ENCODE assay signal across 27 mouse cellular contexts in the genomic region with DNA sequence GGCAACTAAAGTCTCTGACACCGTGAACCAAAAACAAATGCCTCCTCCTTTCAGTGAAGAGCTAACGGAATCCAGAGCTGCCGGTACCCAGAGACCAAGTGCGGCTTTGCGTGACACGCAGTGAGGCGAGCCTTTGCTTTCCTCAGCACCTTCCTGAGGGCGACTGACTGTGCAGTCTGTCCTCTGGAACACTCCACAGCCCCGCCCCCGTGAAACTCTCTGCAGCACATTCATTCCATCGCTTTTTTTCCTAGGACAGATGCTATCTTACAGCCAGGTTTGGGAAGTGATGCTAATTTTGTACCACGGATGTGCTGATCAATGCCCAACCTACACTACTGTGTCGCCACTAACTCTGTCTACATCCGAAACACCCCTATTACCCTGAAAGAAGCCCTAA. TPM values are rescaled to one million over a fixed set of nuclear protein-coding genes. Genes with fewer than 3 reads are reported as not detected.
DNase-seq lines count a peak whose midpoint lies in the region; ATAC-seq and TF ChIP-seq lines count a peak whose summit lies in the region.
"Had no signal": no experiment of that assay in that cellular context is flagged by ENCODE, and none has a peak within 500 bp of the region (broad histone marks: within the 10 kb centered on the region; RNA-seq: fewer than 3 reads in every experiment).

No protein-coding gene starts in this region.

- peak; percentile 59 for DNase-seq in kidney, adult 18-20 months
- peak; percentile 75 for DNase-seq in kidney, adult 9 months
- DNase-seq in kidney, postnatal 25 days, result peak; percentile 73 to 86
- no peak for DNase-seq in frontal cortex, adult 2 months (ENCODE audit: extremely low spot score in 1 of 2, low spot score in 1 of 2)
- DNase-seq in embryo, embryonic 10.5 days (ENCODE audit: low spot score), result no peak
- DNase-seq in layer of hippocampus, postnatal 14 days (ENCODE audit: low spot score in 2 of 2), result no peak
- DNase-seq: adrenal gland, adult 2 months; adrenal gland, postnatal 14 days; B cell, adult 2 months; cerebellum, adult 11-12 months; cerebellum, adult 8-10 months; cerebellum, postnatal 14 days; gastrocnemius, postnatal 10 days; gastrocnemius, postnatal 36 days; heart, adult 2 months; heart, postnatal 14 days; heart, postnatal 4 days had no signal

- no peaks in the 10 kb centered on the region for H3K27me3 ChIP-seq in kidney, embryonic 16.5 days (ENCODE audit: insufficient read depth, low read length)
- H3K27me3 ChIP-seq in E14TG2a.4 (ENCODE audit: insufficient read depth, low read length), result no peaks in the 10 kb centered on the region
- H3K27me3 ChIP-seq: CH12.LX; embryonic facial prominence, embryonic 12.5 days; embryonic facial prominence, embryonic 15.5 days; heart, embryonic 13.5 days had no signal

- no peak overlapping the region for H3K4me3 ChIP-seq in kidney, embryonic 16.5 days (ENCODE audit: low read length)
- 0 out of 2 replicates have a peak overlapping the region, but pooled peaks have one; percentile 7 for H3K4me3 ChIP-seq in E14TG2a.4 (replicated peaks; ENCODE audit: low read length)
- H3K4me3 ChIP-seq: embryonic facial prominence, embryonic 12.5 days; embryonic facial prominence, embryonic 15.5 days; heart, adult 2 months; heart, embryonic 10.5 days; heart, embryonic 13.5 days had no signal

- no peak for ATAC-seq in kidney, embryonic 16.5 days (ENCODE audit: low FRiP score, low TSS enrichment)
- ATAC-seq: forebrain, embryonic 14.5 days; hindbrain, postnatal 0 days had no signal

- H3K9ac ChIP-seq in kidney, embryonic 16.5 days (replicated peaks; ENCODE audit: low read length), result no peak overlapping the region
- H3K9ac ChIP-seq: embryonic facial prominence, embryonic 12.5 days; embryonic facial prominence, embryonic 15.5 days; heart, embryonic 13.5 days; hindbrain, embryonic 14.5 days had no signal

- no peak for TF ChIP-seq CTCF in E14TG2a.4 (conservative IDR thresholded peaks at IDR 0.05; ENCODE audit: low read length)

- H3K4me1 ChIP-seq in kidney, embryonic 16.5 days (ENCODE audit: insufficient read depth, low read length), result 0 out of 2 replicates have a peak, but pooled peaks cover 8% of the 10 kb centered on the region
- peaks cover 31% of the 10 kb centered on the region for H3K4me1 ChIP-seq in E14TG2a.4 (replicated peaks; ENCODE audit: low read depth, low read length)
- H3K4me1 ChIP-seq: embryonic facial prominence, embryonic 12.5 days; embryonic facial prominence, embryonic 15.5 days had no signal

- H3K27ac ChIP-seq in kidney, embryonic 16.5 days (ENCODE audit: low read length), result no peak overlapping the region
- H3K27ac ChIP-seq: embryonic facial prominence, embryonic 12.5 days; embryonic facial prominence, embryonic 15.5 days; heart, adult 2 months; heart, embryonic 10.5 days; heart, embryonic 13.5 days; hindbrain, embryonic 14.5 days; hindbrain, postnatal 0 days had no signal

- no peak overlapping the region for H3K4me2 ChIP-seq in kidney, embryonic 16.5 days (replicated peaks; ENCODE audit: low read depth, low read length)
- H3K4me2 ChIP-seq: embryonic facial prominence, embryonic 12.5 days; embryonic facial prominence, embryonic 15.5 days; heart, embryonic 13.5 days; hindbrain, embryonic 14.5 days had no signal

- H3K36me3 ChIP-seq in kidney, embryonic 16.5 days (ENCODE audit: insufficient read depth, low read length), result peaks cover 27% of the 10 kb centered on the region; the same call in 1 of the 2 replicates
- peaks cover 22% of the 10 kb centered on the region for H3K36me3 ChIP-seq in E14TG2a.4 (ENCODE audit: insufficient read depth, low read length)

- WGBS in kidney, embryonic 16.5 days, result 78% methylated on average over 14 of the region's 14 CpGs

- no peaks in the 10 kb centered on the region for H3K9me3 ChIP-seq in kidney, embryonic 16.5 days (ENCODE audit: low read length)
- no peaks in the 10 kb centered on the region for H3K9me3 ChIP-seq in E14TG2a.4 (ENCODE audit: low read length)
- H3K9me3 ChIP-seq: embryonic facial prominence, embryonic 12.5 days; embryonic facial prominence, embryonic 15.5 days; heart, embryonic 10.5 days; heart, embryonic 13.5 days had no signal

RNA-seq across cellular contexts. Expression of a gene that starts 17.7 kb away (rescaled TPM):
- polyA plus RNA-seq in kidney, embryonic 16.5 days (2015; fragmentation: Nextera tagmentation; extraction: Ambion mirVana), result 54.6 and 59.1 TPM in 2 replicates
- 9.8 TPM in 2 replicates for polyA plus RNA-seq in frontal cortex, adult 2 months (2012; rRNA removed)
- total RNA-seq in layer of hippocampus, postnatal 14 days (2021), result 1 to 10 TPM; 8.3 to 8.8 TPM

RNA-seq across cellular contexts. Expression of a gene that starts 37.9 kb away (rescaled TPM):
- 31.0 and 33.2 TPM in 2 replicates for polyA plus RNA-seq in kidney, embryonic 16.5 days (2015; fragmentation: Nextera tagmentation; extraction: Ambion mirVana)
- polyA plus RNA-seq in frontal cortex, adult 2 months (2012; rRNA removed), result 13.8 and 16.2 TPM in 2 replicates
- 10 to 100 TPM; 20.9 to 21.9 TPM for total RNA-seq in layer of hippocampus, postnatal 14 days (2021)

Comparison
In these comparisons a context has a peak if more than half of its experiments do, and no peak if none do; other contexts are left out.
1. DNase-seq: peak in kidney, adult 18-20 months (single experiment), kidney, adult 9 months (single experiment) and kidney, postnatal 25 days (2 of 2); none in frontal cortex, adult 2 months (0 of 2), embryo, embryonic 10.5 days (single experiment) and layer of hippocampus, postnatal 14 days (0 of 2).